Mouse (Mus musculus) heart, postnatal 0 days (tissue): ENCODE results near the gene Slc4a3.

Experiments used
- CTCF ChIP-seq: IDR thresholded peaks from 2 replicates; pipeline ENCODE4 v1.5.1; 2016; ENCODE audit warnings: antibody characterized with exemption, control low read depth, low read depth
- EP300 ChIP-seq: IDR thresholded peaks from 2 replicates; pipeline ENCODE4 v1.6.1; 2016; ENCODE audit warnings: antibody characterized with exemption, low read depth

DNA sequence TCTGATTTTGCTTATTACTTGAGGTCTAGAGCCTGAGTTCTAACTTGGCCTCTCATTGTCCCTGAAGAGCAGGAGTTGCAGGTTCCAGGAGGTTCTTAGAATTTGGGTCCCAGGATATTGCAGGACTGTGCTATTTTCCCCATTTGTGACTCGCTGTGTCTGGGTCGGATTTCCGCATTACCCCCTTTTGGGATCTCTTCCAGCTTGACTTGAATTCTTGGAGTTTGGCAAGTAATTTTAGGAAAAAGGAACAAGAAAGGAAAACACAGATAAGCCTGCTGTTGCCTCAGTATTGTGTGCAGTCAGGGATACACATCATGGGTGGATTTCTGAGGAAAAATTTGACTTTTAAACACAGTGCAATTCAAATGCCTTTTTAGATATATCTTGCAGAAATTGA is 40.7 kb downstream of the Slc4a3 start:
- TF ChIP-seq CTCF, result no peak
- no peak for TF ChIP-seq EP300
